Mouse (Mus musculus): ENCODE data around the gene Anks3. TPM values are rescaled to one million over a fixed set of nuclear protein-coding genes. Genes with fewer than 3 reads are reported as not detected.
A peak's percentile ranks its signal among the peaks of the same experiment; 100 is the strongest.

Gene Anks3
- 52.3 and 60.0 TPM in 2 replicates for polyA plus RNA-seq (2016; fragmentation: Nextera tagmentation; extraction: Ambion mirVana)

DNA sequence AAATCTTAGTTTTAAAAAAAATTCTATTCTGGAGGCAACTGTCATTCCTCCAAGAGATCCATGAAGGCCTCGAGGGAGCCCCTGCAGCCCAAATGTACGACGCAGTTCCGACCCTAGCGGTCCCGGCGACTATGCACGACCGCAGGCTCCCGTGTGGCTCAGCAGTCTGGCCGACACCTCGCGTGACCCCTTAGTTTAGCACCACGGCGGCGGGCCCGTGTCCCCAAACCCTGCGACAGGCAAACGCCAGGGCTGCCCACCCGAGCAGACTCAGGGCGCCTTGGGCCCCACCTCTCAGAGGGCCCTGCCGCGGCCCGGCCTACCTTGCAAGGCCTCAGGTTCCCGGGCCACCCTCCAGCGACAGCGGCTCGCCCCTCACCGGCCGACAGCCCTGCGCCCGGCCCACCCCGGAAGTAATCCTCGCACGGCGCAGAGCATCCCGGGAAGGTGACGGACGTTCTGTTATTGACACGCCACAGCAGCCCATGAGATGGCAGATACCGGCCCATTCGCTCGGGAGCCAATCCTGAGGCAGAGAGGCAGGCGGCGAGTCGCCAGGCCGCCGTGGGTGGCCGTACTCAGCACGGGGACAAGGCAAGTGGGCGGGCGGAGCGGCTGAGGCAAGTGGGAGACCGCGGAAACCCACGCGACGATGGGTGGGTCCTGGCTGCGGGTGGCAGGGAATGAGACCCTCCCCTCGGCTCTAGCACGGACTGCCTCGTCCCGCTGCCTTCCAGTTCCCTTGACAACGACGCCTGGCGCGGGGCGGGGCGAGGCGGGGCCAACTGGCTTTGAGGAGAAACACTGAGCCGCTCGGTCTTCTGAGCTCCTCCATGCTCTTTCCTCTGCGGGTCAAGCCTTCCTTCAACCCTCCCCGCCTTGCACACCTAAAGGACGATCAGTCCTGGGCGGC is at the start of gene Anks3:
Gene Anks3 (minus strand): TSS at position 409 of the 913 bp plus-strand sequence.
- peaks cover 29% of the 10 kb centered on the region for H3K4me1 ChIP-seq (replicated peaks)
- peak; percentile 96 for DNase-seq (ENCODE audit: low spot score)
- WGBS: under 1% methylated on average over 76 of the region's 76 CpGs

DNA sequence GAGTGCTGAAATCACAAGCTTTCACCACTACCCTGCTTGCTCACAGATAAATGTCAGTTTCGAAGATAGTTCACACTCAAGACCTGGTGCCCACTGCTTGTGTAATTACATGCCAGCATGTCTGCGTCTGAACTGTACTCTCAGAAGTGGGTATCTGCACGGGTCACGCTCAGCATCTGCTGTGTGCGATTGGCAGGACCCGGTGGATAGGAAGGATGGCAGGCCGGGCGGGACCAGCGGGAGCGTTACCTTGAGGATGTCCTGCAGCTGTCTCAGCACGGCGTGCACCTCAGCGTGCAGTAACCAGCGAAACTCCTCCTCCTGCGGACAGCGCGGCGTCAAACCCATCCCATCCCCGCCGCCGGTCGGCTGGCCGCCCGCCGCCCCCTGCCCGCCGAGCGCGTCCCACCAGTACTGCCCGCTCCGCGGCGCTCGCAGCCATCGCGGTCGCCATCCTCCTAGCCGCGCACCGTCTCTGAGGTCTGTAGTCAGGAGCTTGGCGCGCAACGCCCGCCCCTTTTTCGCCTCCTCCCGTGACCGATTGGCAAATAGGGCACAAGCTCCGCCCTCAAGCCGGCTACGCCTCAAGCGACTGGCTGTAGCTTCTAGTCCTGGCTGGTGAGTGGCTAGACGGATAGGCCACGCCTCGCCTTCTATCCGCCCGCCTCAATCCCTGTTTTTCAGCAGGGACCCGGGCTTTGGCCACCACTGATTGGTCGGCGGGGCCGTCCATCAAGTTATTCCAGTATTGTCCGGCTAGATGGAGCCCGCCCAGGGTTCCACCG is 49.2 kb upstream of the Anks3 start, which contains the start of gene Rogdi:
Gene Rogdi (minus strand): TSS at position 500 of the 785 bp plus-strand sequence.
- Histone ChIP-seq H3K27ac (peak within 1 kb of the TSS; percentile 88), H3K9me3 (no peaks in the 10 kb centered on the region), H3K27me3 (ENCODE audit: insufficient read depth, poor library complexity, severe bottlenecking) (no peaks in the 10 kb centered on the region), H3K4me1 (replicated peaks) (peaks cover 21% of the 10 kb centered on the region), H3K4me3 (peak within 1 kb of the TSS; percentile 77), H3K36me3 (peaks cover 52% of the 10 kb centered on the region)
- DNase-seq (ENCODE audit: low spot score): peak; percentile 100
- WGBS: under 1% methylated on average over 63 of the region's 63 CpGs

More for the DNA sequence above, at the start of gene Anks3:
- H3K4me3 ChIP-seq: peak within 1 kb of the TSS; percentile 78
- H3K36me3 ChIP-seq: peaks cover 19% of the 10 kb centered on the region
- no peaks in the 10 kb centered on the region for H3K9me3 ChIP-seq
- no peaks in the 10 kb centered on the region for H3K27me3 ChIP-seq (ENCODE audit: insufficient read depth, poor library complexity, severe bottlenecking)
- H3K27ac ChIP-seq: peak within 1 kb of the TSS; percentile 88

DNA sequence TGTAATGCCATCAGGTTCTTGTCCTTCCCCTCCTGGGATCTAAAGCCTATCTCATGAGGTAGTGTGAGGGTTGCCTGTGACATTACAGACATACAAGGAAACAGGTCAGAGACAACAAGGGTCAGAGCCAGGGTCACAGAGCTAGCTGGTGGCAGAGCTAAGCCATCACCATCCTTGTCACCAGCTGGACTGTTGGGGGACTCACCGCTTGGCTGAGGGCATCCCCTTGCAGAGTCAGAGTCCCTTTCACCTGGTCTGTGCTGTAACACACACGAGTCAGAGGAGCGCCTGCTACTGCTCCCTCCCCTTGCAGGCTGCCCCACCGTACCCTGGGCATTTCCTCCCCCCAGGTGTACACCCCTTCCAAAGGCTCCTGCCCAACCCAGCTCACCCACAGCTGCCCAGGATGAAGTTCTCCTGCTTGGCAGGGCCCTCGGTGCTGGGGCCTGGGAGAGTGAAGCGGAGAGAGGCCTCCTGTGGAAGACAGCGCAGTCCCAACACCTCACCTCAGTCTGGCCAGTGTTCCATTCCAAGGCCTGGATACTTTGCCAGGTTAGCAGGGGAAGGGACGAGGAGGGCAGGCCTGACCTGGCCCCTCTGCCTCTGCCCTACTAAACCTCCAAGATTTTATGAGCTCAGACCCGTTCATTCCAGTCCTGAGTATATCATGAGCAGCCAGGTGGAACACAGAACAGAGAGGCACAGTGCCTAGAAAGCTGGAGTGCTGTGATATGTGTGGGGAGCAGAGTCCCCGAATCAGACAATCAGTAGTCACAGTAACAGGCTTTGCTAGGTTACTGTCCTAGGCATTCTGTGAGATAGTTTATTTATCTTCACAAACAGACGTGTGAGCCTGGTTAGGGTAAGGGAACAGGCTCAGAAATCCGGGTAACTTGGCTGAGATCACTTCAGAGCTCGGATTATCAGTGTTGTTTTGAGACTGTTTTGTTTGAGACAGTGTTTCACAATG is 48.3 kb upstream of the Anks3 start:
- Histone ChIP-seq H3K4me1 (replicated peaks) (peaks cover 28% of the 10 kb centered on the region), H3K36me3 (peaks cover 43% of the 10 kb centered on the region), H3K27me3 (ENCODE audit: insufficient read depth, poor library complexity, severe bottlenecking) (no peaks in the 10 kb centered on the region), H3K27ac (peak overlapping the region; percentile 88), H3K4me3 (peak overlapping the region; percentile 77), H3K9me3 (no peaks in the 10 kb centered on the region)
- DNase-seq (ENCODE audit: low spot score): no peak
- 60% methylated on average over 13 of the region's 13 CpGs for WGBS

GRCm38 (mm10) chr16:5011285-5011684 is 47.3 kb upstream of the Anks3 start:
- WGBS: 90% methylated on average over 7 of the region's 7 CpGs
- Histone ChIP-seq H3K4me1 (replicated peaks) (peaks cover 36% of the 10 kb centered on the region), H3K27ac (no peak overlapping the region), H3K36me3 (peaks cover 32% of the 10 kb centered on the region), H3K4me3 (no peak overlapping the region), H3K27me3 (ENCODE audit: insufficient read depth, poor library complexity, severe bottlenecking) (no peaks in the 10 kb centered on the region), H3K9me3 (no peaks in the 10 kb centered on the region)
- DNase-seq (ENCODE audit: low spot score): no peak

GRCm38 (mm10) chr16:5010371-5010935 is 46.4 kb upstream of the Anks3 start:
- 91% methylated on average over 10 of the region's 10 CpGs for WGBS
- no peak for DNase-seq (ENCODE audit: low spot score)
- Histone ChIP-seq H3K4me1 (replicated peaks) (peaks cover 36% of the 10 kb centered on the region), H3K9me3 (no peaks in the 10 kb centered on the region), H3K4me3 (no peak overlapping the region), H3K27ac (no peak overlapping the region), H3K27me3 (ENCODE audit: insufficient read depth, poor library complexity, severe bottlenecking) (no peaks in the 10 kb centered on the region), H3K36me3 (peaks cover 24% of the 10 kb centered on the region)

DNA sequence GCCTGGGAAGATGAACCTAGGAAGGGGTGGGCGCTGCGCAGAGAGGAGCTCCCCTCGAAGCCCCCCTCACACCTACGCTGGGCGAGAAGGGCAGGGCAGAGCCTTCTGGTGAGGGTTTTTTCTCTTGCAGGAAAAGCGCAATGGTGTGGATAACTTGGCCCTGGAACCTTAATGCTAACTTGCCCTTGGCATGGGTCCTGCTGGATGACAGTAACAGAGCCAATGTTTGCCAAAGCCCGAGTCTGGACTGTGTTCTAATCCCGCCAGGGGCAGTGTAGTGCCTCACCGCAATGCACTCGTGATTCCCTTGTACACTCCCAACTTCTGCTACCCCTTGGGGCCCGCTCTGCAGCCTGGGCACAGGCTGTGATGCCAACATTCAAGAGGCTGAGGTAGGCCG is 44.1 kb upstream of the Anks3 start:
- WGBS: 81% methylated on average over 12 of the region's 12 CpGs
- H3K4me3 ChIP-seq: no peak overlapping the region
- H3K4me1 ChIP-seq (replicated peaks): peaks cover 36% of the 10 kb centered on the region
- H3K27ac ChIP-seq: peak overlapping the region; percentile 66; the same call in 1 of the 2 replicates
- H3K27me3 ChIP-seq (ENCODE audit: insufficient read depth, poor library complexity, severe bottlenecking): no peaks in the 10 kb centered on the region
- DNase-seq (ENCODE audit: low spot score): no peak
- no peaks in the 10 kb centered on the region for H3K9me3 ChIP-seq
- peaks cover 10% of the 10 kb centered on the region; the same call in 1 of the 2 replicates for H3K36me3 ChIP-seq

GRCm38 (mm10) chr16:5007492-5007891 is 43.5 kb upstream of the Anks3 start:
- H3K36me3 ChIP-seq: peaks cover 10% of the 10 kb centered on the region; the same call in 1 of the 2 replicates
- no peaks in the 10 kb centered on the region for H3K27me3 ChIP-seq (ENCODE audit: insufficient read depth, poor library complexity, severe bottlenecking)
- no peaks in the 10 kb centered on the region for H3K9me3 ChIP-seq
- DNase-seq (ENCODE audit: low spot score): no peak
- H3K4me1 ChIP-seq (replicated peaks): peaks cover 30% of the 10 kb centered on the region
- peak overlapping the region; percentile 66 for H3K27ac ChIP-seq
- WGBS: 51% methylated on average over 6 of the region's 6 CpGs
- peak overlapping the region; percentile 20; the same call in 1 of the 2 replicates for H3K4me3 ChIP-seq

DNA sequence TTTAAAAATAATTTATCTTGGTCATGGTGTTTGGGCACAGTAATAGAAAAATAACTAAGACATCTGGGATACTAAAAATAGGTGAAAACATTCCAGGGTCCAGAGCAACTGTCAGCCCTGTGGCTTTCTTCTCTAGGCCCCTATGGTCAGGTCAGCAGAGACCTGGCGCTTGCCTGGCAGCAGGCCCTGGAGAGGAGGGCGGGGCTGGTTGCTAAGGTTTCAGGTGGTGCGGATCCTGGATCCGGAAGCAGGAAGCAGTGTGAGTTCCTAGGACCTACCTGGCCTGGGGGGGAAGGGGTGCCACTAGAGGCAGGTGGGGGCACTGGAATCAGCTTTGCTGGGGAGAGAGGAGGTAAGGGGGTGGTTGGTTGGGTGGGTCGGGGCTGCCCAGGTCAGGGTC is 43.1 kb upstream of the Anks3 start, which contains the start of gene Smim22:
Gene Smim22 (plus strand): TSS at position 222 of the 400 bp plus-strand sequence.
- WGBS: 37% methylated on average over 5 of the region's 5 CpGs
- peak; percentile 20 for DNase-seq (ENCODE audit: low spot score)
- H3K4me3 ChIP-seq: peak within 1 kb of the TSS; percentile 20; the same call in 1 of the 2 replicates
- H3K27ac ChIP-seq: peak within 1 kb of the TSS; percentile 66
- H3K4me1 ChIP-seq (replicated peaks): peaks cover 26% of the 10 kb centered on the region
- H3K9me3 ChIP-seq: no peaks in the 10 kb centered on the region
- H3K27me3 ChIP-seq (ENCODE audit: insufficient read depth, poor library complexity, severe bottlenecking): no peaks in the 10 kb centered on the region
- peaks cover 10% of the 10 kb centered on the region; the same call in 1 of the 2 replicates for H3K36me3 ChIP-seq

GRCm38 (mm10) chr16:5000611-5001010 is 36.6 kb upstream of the Anks3 start:
- DNase-seq (ENCODE audit: low spot score): no peak
- H3K36me3 ChIP-seq: no peaks in the 10 kb centered on the region
- H3K4me3 ChIP-seq: no peak overlapping the region
- no peaks in the 10 kb centered on the region for H3K9me3 ChIP-seq
- no peaks in the 10 kb centered on the region for H3K27me3 ChIP-seq (ENCODE audit: insufficient read depth, poor library complexity, severe bottlenecking)
- WGBS: 72% methylated on average over 3 of the region's 3 CpGs
- H3K4me1 ChIP-seq (replicated peaks): no peaks in the 10 kb centered on the region
- H3K27ac ChIP-seq: no peak overlapping the region

GRCm38 (mm10) chr16:4998984-4999383 is 35.0 kb upstream of the Anks3 start:
- H3K4me3 ChIP-seq: no peak overlapping the region
- DNase-seq (ENCODE audit: low spot score): no peak
- no peaks in the 10 kb centered on the region for H3K9me3 ChIP-seq
- no peaks in the 10 kb centered on the region for H3K36me3 ChIP-seq
- H3K4me1 ChIP-seq (replicated peaks): no peaks in the 10 kb centered on the region
- H3K27me3 ChIP-seq (ENCODE audit: insufficient read depth, poor library complexity, severe bottlenecking): no peaks in the 10 kb centered on the region
- 84% methylated on average over 1 of the region's 1 CpGs for WGBS
- no peak overlapping the region for H3K27ac ChIP-seq

GRCm38 (mm10) chr16:4997553-4997952 is 33.5 kb upstream of the Anks3 start, which contains the start of gene Sept12:
Gene Sept12, minus strand, starts transcription at chr16:4997852.
- Histone ChIP-seq H3K36me3 (no peaks in the 10 kb centered on the region), H3K9me3 (no peaks in the 10 kb centered on the region), H3K4me3 (no peak within 1 kb of the TSS), H3K27me3 (ENCODE audit: insufficient read depth, poor library complexity, severe bottlenecking) (no peaks in the 10 kb centered on the region), H3K27ac (no peak within 1 kb of the TSS), H3K4me1 (replicated peaks) (no peaks in the 10 kb centered on the region)
- WGBS: 62% methylated on average over 3 of the region's 3 CpGs
- no peak for DNase-seq (ENCODE audit: low spot score)
